Mouse (Mus musculus): ENCODE measurements around the gene Ms4a4d. TPM values are rescaled to one million over a fixed set of nuclear protein-coding genes. Genes with fewer than 3 reads are reported as not detected.
"Not testable (repeated sequence)": the region's sequence is repeated elsewhere in the genome, so short reads cannot be mapped to it uniquely, and the experiment has no call there.

Ms4a4d gene
- total and polyA plus RNA-seq, 2 experiments = 3.8 to 7.1 TPM

DNA sequence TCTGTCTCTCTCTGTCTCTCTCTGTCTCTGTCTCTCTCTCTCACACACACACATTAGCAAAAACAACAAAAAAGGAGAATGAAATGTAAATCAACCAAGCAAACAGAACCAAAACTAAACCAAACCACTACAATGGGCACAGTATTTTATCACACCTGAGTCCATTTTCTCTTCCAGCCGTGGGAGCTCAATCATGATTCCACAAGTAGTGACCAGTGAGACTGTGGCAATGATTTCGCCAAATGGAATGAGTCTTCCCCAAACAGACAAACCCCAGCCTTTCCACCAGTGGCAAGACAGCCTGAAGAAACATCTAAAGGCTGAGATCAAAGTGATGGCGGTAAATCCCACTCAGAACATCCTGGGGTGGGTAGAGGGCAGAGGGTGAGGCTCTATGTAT lies 16.5 kb upstream of the Ms4a4d start:
- Histone ChIP-seq H3K4me1 (ENCODE audit: control insufficient read depth, insufficient read depth, low read length) (peaks cover 6% of the 10 kb centered on the region; the same call in 1 of the 2 replicates), H3K4me3 (ENCODE audit: insufficient read depth, low read depth, low read length) (no peak overlapping the region), H3K9ac (ENCODE audit: low read depth, low read length) (no peak overlapping the region), H3K36me3 (ENCODE audit: control insufficient read depth, insufficient read depth, low read length) (no peaks in the 10 kb centered on the region), H3K27ac (replicated peaks; ENCODE audit: insufficient read depth, low read depth, low read length) (no peak overlapping the region), H3K27me3 (ENCODE audit: control insufficient read depth, insufficient read depth, low read length) (no peaks in the 10 kb centered on the region), H3K79me2 (ENCODE audit: control insufficient read depth, insufficient read depth, low read length) (no peaks in the 10 kb centered on the region)
- TF ChIP-seq CTCF (IDR thresholded peaks at IDR 0.05; ENCODE audit: low read depth, low read length) (no peak), POLR2A (IDR thresholded peaks at IDR 0.05; ENCODE audit: extremely low read depth, insufficient read depth, low read length) (no peak)
- WGBS = 91% methylated on average over 3 of the region's 3 CpGs
- no peak for DNase-seq (ENCODE audit: extremely low read depth, low read depth, low spot score)

DNA sequence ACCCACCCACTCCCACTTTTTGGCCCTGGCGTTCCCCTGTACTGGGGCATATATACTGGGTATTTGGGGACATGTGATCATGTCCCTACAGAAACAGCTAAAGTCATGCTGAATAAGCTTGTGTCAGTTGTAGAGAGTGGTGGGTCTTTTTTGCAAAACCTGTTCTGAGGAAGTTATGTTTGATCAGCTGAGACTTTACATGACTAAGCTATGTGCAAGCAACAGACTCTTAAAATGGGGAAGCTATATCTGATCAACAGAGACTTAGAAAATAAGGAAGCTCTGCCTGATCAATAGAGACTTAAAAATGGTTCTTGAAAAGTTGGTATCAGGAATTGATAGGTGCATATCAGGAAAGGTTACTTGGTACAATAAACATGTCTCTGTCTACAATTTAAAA lies 3.2 kb upstream of the Ms4a4d start:
- Histone ChIP-seq H3K79me2 (ENCODE audit: control insufficient read depth, insufficient read depth, low read length) (no peaks in the 10 kb centered on the region), H3K4me3 (ENCODE audit: insufficient read depth, low read depth, low read length) (no peak overlapping the region), H3K36me3 (ENCODE audit: control insufficient read depth, insufficient read depth, low read length) (no peaks in the 10 kb centered on the region), H3K27me3 (ENCODE audit: control insufficient read depth, insufficient read depth, low read length) (no peaks in the 10 kb centered on the region), H3K9ac (ENCODE audit: low read depth, low read length) (no peak overlapping the region), H3K27ac (replicated peaks; ENCODE audit: insufficient read depth, low read depth, low read length) (no peak overlapping the region), H3K4me1 (ENCODE audit: control insufficient read depth, insufficient read depth, low read length) (no peaks in the 10 kb centered on the region)
- DNase-seq (ENCODE audit: extremely low read depth, low read depth, low spot score) = no peak
- WGBS = 100% methylated on average over 1 of the region's 1 CpGs
- TF ChIP-seq CTCF (IDR thresholded peaks at IDR 0.05; ENCODE audit: low read depth, low read length) (no peak), POLR2A (IDR thresholded peaks at IDR 0.05; ENCODE audit: extremely low read depth, insufficient read depth, low read length) (no peak)

DNA sequence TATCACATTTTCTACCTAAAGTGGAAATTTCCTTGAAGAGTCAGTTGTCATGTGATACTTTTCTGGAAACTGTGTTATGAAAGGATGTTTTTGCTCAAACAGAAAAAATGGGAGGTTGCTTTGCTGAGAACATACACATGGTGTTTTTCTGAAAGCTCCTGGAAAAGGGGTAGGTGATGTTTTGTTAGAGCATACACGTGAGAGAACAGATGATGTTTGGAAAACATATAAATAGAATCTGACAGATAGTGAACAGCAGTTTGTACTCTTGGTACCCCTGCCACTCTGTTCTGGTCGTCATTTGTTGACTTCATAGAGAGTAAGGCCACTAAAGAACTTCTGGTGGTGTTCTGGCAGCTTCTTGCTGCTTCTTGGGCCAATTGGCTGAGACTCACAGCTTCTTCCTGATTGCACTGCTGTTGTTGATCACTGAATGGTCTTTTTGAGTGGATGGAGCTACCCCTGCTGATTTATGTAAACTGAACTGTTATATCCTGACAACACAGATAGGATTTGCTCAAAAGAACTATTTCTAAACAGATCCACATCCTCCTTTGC lies 2.6 kb upstream of the Ms4a4d start:
- Histone ChIP-seq H3K4me1 (ENCODE audit: control insufficient read depth, insufficient read depth, low read length) (no peaks in the 10 kb centered on the region), H3K9ac (ENCODE audit: low read depth, low read length) (no peak overlapping the region), H3K27ac (replicated peaks; ENCODE audit: insufficient read depth, low read depth, low read length) (no peak overlapping the region), H3K36me3 (ENCODE audit: control insufficient read depth, insufficient read depth, low read length) (no peaks in the 10 kb centered on the region), H3K4me3 (ENCODE audit: insufficient read depth, low read depth, low read length) (no peak overlapping the region), H3K27me3 (ENCODE audit: control insufficient read depth, insufficient read depth, low read length) (no peaks in the 10 kb centered on the region), H3K79me2 (ENCODE audit: control insufficient read depth, insufficient read depth, low read length) (no peaks in the 10 kb centered on the region)
- 70% methylated on average over 2 of the region's 2 CpGs for WGBS
- peak; percentile 36 for DNase-seq (ENCODE audit: extremely low read depth, low read depth, low spot score)
- TF ChIP-seq POLR2A (IDR thresholded peaks at IDR 0.05; ENCODE audit: extremely low read depth, insufficient read depth, low read length) (no peak), CTCF (IDR thresholded peaks at IDR 0.05; ENCODE audit: low read depth, low read length) (no peak)

DNA sequence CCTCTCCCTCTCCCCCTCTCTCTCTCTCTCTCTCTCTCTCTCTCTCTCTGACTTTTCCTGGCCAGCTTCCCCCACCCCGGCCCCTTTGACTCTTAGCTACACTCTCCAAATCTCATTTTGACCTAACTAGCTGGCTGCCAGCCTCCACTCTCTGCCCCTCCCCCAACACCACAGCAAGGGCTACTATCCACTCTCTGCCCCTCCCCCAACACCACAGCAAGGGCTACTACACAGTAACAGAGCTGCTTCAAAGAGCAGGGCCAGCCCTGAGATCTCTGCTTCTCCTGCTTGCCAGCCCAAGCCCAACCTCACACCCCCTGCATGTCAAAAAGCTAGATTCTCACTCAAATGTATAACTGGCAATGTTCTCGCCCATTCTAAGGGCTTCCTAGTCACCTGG lies 735 bp downstream of the Ms4a4d start:
- no peak overlapping the region for H3K4me3 ChIP-seq (ENCODE audit: insufficient read depth, low read depth, low read length)
- TF ChIP-seq CTCF (IDR thresholded peaks at IDR 0.05; ENCODE audit: low read depth, low read length) = no peak
- WGBS = 51% methylated on average over 2 of the region's 2 CpGs
- H3K36me3 ChIP-seq (ENCODE audit: control insufficient read depth, insufficient read depth, low read length) = no peaks in the 10 kb centered on the region
- no peak for DNase-seq (ENCODE audit: extremely low read depth, low read depth, low spot score)
- no peak overlapping the region for H3K27ac ChIP-seq (replicated peaks; ENCODE audit: insufficient read depth, low read depth, low read length)
- no peaks in the 10 kb centered on the region for H3K4me1 ChIP-seq (ENCODE audit: control insufficient read depth, insufficient read depth, low read length)
- no peaks in the 10 kb centered on the region for H3K79me2 ChIP-seq (ENCODE audit: control insufficient read depth, insufficient read depth, low read length)
- H3K27me3 ChIP-seq (ENCODE audit: control insufficient read depth, insufficient read depth, low read length) = no peaks in the 10 kb centered on the region
- H3K9ac ChIP-seq (ENCODE audit: low read depth, low read length) = no peak overlapping the region

DNA sequence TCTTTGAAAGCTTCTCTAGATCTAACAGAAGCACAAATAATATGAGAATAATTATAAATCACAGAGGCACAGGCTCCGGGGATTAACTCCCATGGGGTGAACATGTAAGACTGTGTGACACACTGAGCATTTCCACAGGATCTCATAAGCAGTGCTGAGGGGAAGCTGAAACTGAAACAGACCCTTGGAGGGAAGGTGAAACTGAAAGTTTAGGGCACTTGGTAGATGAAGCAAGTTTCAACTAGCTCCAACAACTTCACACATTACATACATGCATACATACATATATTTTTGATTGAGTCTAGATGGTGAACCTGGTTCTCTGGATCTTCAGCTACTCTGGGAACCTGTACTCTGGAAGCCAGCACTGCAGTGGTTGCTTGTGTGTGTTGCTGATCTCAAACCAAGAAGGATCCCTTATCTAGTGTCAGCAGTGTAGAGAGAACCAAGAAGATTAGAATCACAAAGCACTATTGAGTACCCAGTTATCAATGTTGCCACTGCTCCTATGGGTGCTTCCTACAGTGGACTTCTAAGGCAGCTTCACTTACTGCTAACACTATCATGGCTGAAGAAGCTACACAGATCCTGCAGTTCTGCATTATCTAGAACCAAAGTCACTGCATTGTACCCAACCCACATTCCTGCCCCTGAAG lies 3.7 kb downstream of the Ms4a4d start:
- 88% methylated on average over 1 of the region's 1 CpGs for WGBS
- H3K27ac ChIP-seq (replicated peaks; ENCODE audit: insufficient read depth, low read depth, low read length) = not testable (repeated sequence)
- DNase-seq (ENCODE audit: extremely low read depth, low read depth, low spot score) = peak; percentile 35

DNA sequence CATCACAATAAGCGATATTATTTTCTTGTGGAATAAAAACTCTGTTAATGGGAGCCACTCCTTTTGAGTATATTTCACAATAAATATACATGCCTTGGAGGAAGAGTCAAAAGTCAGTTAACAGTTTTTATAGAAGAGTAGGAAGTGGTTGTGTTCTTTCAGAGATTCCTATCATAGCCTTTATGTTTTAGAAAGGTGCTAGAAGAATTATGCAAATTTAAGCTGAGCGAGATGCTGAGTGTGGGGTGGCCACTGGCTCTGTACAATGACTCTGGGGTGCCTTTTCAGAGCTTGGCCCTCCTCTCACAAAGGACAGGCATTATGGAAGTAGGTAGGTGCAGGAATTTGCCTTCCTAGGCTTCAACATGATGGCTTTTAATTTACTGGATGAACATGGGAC lies 7.8 kb downstream of the Ms4a4d start:
- not testable (repeated sequence) for H3K4me3 ChIP-seq (ENCODE audit: insufficient read depth, low read depth, low read length); H3K9ac ChIP-seq (ENCODE audit: low read depth, low read length); H3K4me1 ChIP-seq (ENCODE audit: control insufficient read depth, insufficient read depth, low read length); H3K27me3 ChIP-seq (ENCODE audit: control insufficient read depth, insufficient read depth, low read length); DNase-seq (ENCODE audit: extremely low read depth, low read depth, low spot score); H3K79me2 ChIP-seq (ENCODE audit: control insufficient read depth, insufficient read depth, low read length); H3K36me3 ChIP-seq (ENCODE audit: control insufficient read depth, insufficient read depth, low read length); H3K27ac ChIP-seq (replicated peaks; ENCODE audit: insufficient read depth, low read depth, low read length)
- WGBS = 81% methylated on average over 2 of the region's 2 CpGs

More for the DNA sequence above, 3.7 kb downstream of the Ms4a4d start:
- H3K27me3 ChIP-seq (ENCODE audit: control insufficient read depth, insufficient read depth, low read length); H3K36me3 ChIP-seq (ENCODE audit: control insufficient read depth, insufficient read depth, low read length); H3K9ac ChIP-seq (ENCODE audit: low read depth, low read length); H3K4me3 ChIP-seq (ENCODE audit: insufficient read depth, low read depth, low read length); H3K4me1 ChIP-seq (ENCODE audit: control insufficient read depth, insufficient read depth, low read length); H3K79me2 ChIP-seq (ENCODE audit: control insufficient read depth, insufficient read depth, low read length): not testable (repeated sequence)

All from liver, adult 2 months (tissue).